Mouse (Mus musculus) ES-E14 (cell line): Measurements from ENCODE around the gene Slc4a1. TPM values are rescaled to one million over a fixed set of nuclear protein-coding genes. Genes with fewer than 3 reads are reported as not detected.

Source experiments
- DNase-seq: peaks from one replicate; pipeline ENCODE4 v3.0.0-alpha.2; 2013; ENCODE audit warnings: low read depth, low spot score
- H3K27ac ChIP-seq: 2 replicates; pipeline ENCODE4 v1.5.1; 2012; ENCODE audit warnings: low read depth, mild to moderate bottlenecking, low read length, moderate library complexity, mixed read lengths; ENCODE audit not compliant: poor library complexity, insufficient read depth, severe bottlenecking
- H3K36me3 ChIP-seq: 2 replicates; pipeline ENCODE4 v1.6.1; 2012; ENCODE audit warnings: mild to moderate bottlenecking, low read length, moderate library complexity, mixed read lengths; ENCODE audit not compliant: control insufficient read depth, poor library complexity, insufficient read depth, severe bottlenecking
- H3K4me1 ChIP-seq, 2 experiments: fragments of 150-350 bp in 1 of 2; sonication (generic) in 1 of 2; 2 replicates each; pipeline ENCODE4 v1.6.1; 2012; ENCODE audit warnings: low read length in 2 of 2, mild to moderate bottlenecking in 1 of 2, mixed read lengths in 1 of 2; ENCODE audit not compliant: control insufficient read depth in 2 of 2, insufficient read depth in 2 of 2, poor library complexity in 1 of 2
- H3K4me3 ChIP-seq, 2 experiments: fragments of 150-350 bp in 1 of 2; sonication (generic) in 1 of 2; 2 replicates each; pipeline ENCODE4 v1.5.1; 2012; ENCODE audit warnings: low read length in 2 of 2, low read depth in 1 of 2, mild to moderate bottlenecking in 1 of 2, mixed read lengths in 1 of 2; ENCODE audit not compliant: insufficient read depth in 1 of 2, poor library complexity in 1 of 2, severe bottlenecking in 1 of 2
- H3K9ac ChIP-seq: 2 replicates; pipeline ENCODE4 v1.6.1; 2012; ENCODE audit warnings: low read depth, mild to moderate bottlenecking, low read length, mixed read lengths; ENCODE audit not compliant: poor library complexity, insufficient read depth, severe bottlenecking
- H3K9me3 ChIP-seq: fragments of 150-350 bp; sonication (generic); 2 replicates; pipeline ENCODE4 v1.6.1; 2012; ENCODE audit warnings: low read depth, mild to moderate bottlenecking, low read length; ENCODE audit not compliant: control insufficient read depth, insufficient read depth
- CHD2 ChIP-seq: IDR thresholded peaks from 2 replicates; pipeline ENCODE4 v1.6.1; 2014; ENCODE audit warnings: mild to moderate bottlenecking, low read depth, low read length, inconsistent platforms
- HCFC1 ChIP-seq: IDR thresholded peaks from 2 replicates; pipeline ENCODE4 v1.6.1; 2012; ENCODE audit warnings: low read length, inconsistent platforms, borderline replicate concordance; ENCODE audit not compliant: insufficient read depth
- MAFK ChIP-seq: IDR thresholded peaks from 2 replicates; pipeline ENCODE4 v1.6.1; 2014; ENCODE audit warnings: mild to moderate bottlenecking, low read depth, low read length, inconsistent platforms; ENCODE audit not compliant: insufficient read depth
- ZC3H11A ChIP-seq: IDR thresholded peaks from 2 replicates; pipeline ENCODE4 v1.6.1; 2012; ENCODE audit warnings: low read depth, mild to moderate bottlenecking, inconsistent platforms, low read length, borderline replicate concordance
- ZNF384 ChIP-seq: IDR thresholded peaks from 2 replicates; pipeline ENCODE4 v1.6.1; 2012; ENCODE audit warnings: low read depth, low read length, inconsistent platforms
- in situ Hi-C, 2 experiments: fragments of 600-800 bp; cut with MboI; formaldehyde crosslinking; loops; one replicate each; pipeline ENCODE4 v1.15.1; 2025; ENCODE audit warnings: low sequenced_read_pairs in 2 of 2, inconsistent platforms in 1 of 2; ENCODE audit not compliant: unreplicated experiment in 2 of 2
- total RNA-seq: library from RNA; depleted of rRNA; stranded (reverse); fragments of 300-350 nt; gene quantifications from 2 replicates; pipeline ENCODE4 v1.2.3, GENCODE M21; 2012

The Slc4a1 gene
- total RNA-seq, 1 experiment, result 0.18 TPM

- DNase-seq, result no peak
- H3K4me3 ChIP-seq, result no peak overlapping the region
- no peaks in the 10 kb centered on the region for H3K36me3 ChIP-seq
- H3K27ac ChIP-seq, result no peak overlapping the region
- in situ Hi-C loops, result no loop called here
- TF ChIP-seq HCFC1 (no peak), ZNF384 (no peak), CHD2 (no peak), MAFK (no peak), ZC3H11A (no peak)
- peaks cover 0 to 7% of the 10 kb centered on the region in 2 experiments; a peak in 1 of 4 replicates for H3K4me1 ChIP-seq
- no peaks in the 10 kb centered on the region for H3K9me3 ChIP-seq
- no peak overlapping the region for H3K9ac ChIP-seq
These were observed 15.5 kb upstream of the Slc4a1 start for GRCm38 (mm10) chr11:102381341-102382100.

DNA sequence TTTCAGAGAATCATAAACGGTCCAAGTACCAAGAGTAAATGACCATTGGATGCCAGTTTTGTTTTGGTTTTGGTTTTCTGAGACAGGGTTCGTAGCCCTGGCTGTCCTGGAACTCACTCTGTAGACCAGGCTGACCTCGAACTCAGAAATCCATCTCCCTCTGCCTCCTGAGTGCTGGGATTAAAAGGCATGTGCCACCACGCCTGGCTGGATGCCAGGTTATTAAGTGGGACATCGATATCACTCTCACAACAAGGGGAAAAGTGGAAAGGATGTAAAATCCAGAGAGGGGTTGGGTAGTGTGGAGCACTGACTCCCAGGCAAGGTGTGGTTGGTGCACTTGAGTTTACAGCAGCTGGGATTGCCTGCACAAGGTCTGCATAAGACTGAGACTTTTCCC is 14.1 kb upstream of the Slc4a1 start:
- in situ Hi-C loops, result no loop called here
- H3K9ac ChIP-seq, result no peak overlapping the region
- no peak for DNase-seq
- H3K4me1 ChIP-seq, result peaks cover 0 to 9% of the 10 kb centered on the region in 2 experiments; a peak in 2 of 4 replicates
- H3K36me3 ChIP-seq, result no peaks in the 10 kb centered on the region
- TF ChIP-seq ZNF384, result no peak
- no peak for TF ChIP-seq MAFK
- TF ChIP-seq HCFC1, result no peak
- TF ChIP-seq ZC3H11A, result no peak
- TF ChIP-seq CHD2, result no peak
- no peak overlapping the region for H3K4me3 ChIP-seq
- H3K9me3 ChIP-seq, result no peaks in the 10 kb centered on the region
- no peak overlapping the region for H3K27ac ChIP-seq

GRCm38 (mm10) chr11:102377186-102377585 is 11.2 kb upstream of the Slc4a1 start:
- DNase-seq, result no peak
- peak overlapping the region; percentile 57; the same call in 1 of the 2 replicates for H3K9ac ChIP-seq
- peaks cover 9 to 29% of the 10 kb centered on the region in 2 experiments; a peak in 3 of 4 replicates for H3K4me1 ChIP-seq
- H3K4me3 ChIP-seq, result peak overlapping the region; percentile 48 to 49
- H3K27ac ChIP-seq, result no peak overlapping the region
- TF ChIP-seq MAFK (no peak), CHD2 (0 out of 2 replicates have a peak, but pooled peaks have one; percentile 68), ZNF384 (peak; percentile 48; the same call in 1 of the 2 replicates)
- H3K9me3 ChIP-seq, result no peaks in the 10 kb centered on the region
- no peaks in the 10 kb centered on the region for H3K36me3 ChIP-seq
- in situ Hi-C loops, result no loop called here

GRCm38 (mm10) chr11:102376196-102376835 is 10.3 kb upstream of the Slc4a1 start:
- in situ Hi-C loops, result no loop called here
- Histone ChIP-seq H3K9me3 (no peaks in the 10 kb centered on the region), H3K36me3 (no peaks in the 10 kb centered on the region), H3K9ac (peak overlapping the region; percentile 25; the same call in 1 of the 2 replicates), H3K4me1 (peaks cover 9 to 29% of the 10 kb centered on the region in 2 experiments; a peak in 3 of 4 replicates), H3K27ac (peak overlapping the region; percentile 62), H3K4me3 (peak overlapping the region in 1 of 2 experiments; percentile 40; a peak in 3 of 4 replicates)
- DNase-seq, result no peak
- TF ChIP-seq HCFC1 (no peak), MAFK (no peak), ZNF384 (no peak), ZC3H11A (no peak), CHD2 (no peak)
